Mouse (Mus musculus) kidney, adult 18-20 months (tissue): ENCODE measurements at regions not wholly inside any gene's neighbourhood (a gene's known extent, or its start where the extent isn't known, plus 50 kb on each side); places are given as distances from the start of the nearest gene placed in this dataset.
A peak's percentile ranks its signal among the peaks of the same experiment; 100 is the strongest.

Experiments
- DNase-seq: peaks from one replicate; pipeline ENCODE4 v3.0.0; 2021

DNA sequence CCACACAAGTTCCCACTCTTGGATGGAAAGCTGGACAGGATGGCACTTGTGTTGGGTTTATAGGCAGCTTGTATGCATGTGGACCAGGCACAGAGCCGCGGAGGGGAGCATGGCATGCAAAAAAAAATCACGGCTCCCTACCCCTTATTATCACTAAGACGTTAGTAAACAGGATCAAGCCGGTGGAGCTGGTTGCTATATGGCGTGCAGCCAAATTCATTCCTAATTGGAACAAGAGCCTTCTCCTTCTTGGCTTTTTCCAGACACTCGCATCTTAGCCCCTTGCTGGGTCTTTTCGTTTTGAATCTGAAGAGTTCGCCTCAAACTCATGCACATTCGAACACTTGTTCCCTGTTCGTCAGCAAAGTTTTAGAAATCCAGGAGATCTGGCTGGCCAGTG lies 211.0 kb downstream of the Rplp1 start:
- DNase-seq = no peak

DNA sequence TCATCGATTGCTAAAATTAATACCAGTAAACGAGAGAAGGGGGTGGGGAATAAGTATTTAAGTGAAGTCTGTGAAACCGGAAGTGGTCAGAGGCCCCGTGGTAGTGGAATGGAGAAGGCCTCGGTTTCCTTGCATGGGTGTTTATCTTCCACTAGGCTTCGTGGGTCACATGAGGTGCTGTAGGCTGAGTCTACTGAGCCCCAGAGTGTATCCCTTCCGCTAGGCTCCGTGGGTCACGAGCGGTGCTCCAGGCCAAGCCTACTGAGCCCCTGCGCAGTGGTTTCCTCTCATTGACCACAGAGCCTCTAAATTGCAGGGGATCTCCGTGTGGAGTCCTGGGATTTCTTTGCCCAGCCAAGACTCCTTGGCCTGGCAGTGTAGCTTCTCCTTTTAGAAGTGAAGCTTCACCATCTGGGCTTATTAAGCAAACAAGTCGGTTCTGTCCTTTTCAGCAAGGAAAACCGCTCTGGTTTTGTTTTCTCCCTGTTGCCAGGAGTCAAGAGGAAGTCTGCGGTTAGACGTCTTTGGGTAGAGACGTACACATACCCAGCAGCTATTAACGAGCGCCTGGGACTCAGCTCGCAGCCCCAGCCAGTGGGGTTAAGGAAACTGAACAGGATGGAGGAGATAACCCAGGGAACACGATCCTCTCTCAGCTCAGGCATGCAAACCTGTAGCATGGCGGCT lies 211.9 kb downstream of the Rplp1 start:
- DNase-seq = no peak

DNA sequence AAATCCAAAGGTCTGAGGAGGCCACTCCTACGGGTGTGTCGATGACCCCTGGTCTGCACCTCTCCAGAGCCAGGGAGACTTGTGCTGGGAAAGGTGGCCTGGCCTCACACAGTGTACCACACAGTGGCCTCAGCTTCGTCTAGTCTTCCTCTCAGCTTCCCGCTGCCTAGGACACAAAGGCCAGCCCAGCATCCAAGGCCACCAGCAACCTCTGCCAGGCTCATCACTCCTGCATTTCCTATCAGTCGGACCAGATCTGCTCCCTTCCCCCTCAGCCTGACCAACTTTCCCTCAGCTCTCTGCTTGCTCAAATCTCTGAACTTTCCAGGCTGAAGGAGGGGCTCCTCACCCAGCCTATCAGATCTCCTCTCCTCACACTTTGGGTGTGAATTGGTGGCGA lies 213.8 kb downstream of the Rplp1 start:
- DNase-seq = no peak

DNA sequence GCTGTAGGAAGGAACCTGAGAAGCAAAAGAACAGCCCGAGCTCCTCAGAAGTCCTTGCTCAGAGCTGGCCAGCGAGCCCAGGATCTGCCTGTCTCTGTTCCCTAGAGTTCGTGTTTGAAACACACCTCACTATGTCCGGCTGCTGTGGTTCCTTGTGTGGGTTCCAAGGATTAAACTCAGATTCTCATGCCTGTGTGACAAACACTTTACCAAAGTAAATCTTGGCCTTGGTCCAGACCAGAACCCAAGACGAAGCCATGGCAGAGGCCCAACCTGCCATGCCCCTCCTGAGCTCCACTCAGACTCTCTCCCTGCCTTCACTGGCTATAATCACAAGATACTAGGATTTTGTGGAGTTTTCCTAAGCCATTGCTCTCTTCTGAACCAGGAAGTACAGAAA lies 214.7 kb downstream of the Rplp1 start:
- DNase-seq = no peak

DNA sequence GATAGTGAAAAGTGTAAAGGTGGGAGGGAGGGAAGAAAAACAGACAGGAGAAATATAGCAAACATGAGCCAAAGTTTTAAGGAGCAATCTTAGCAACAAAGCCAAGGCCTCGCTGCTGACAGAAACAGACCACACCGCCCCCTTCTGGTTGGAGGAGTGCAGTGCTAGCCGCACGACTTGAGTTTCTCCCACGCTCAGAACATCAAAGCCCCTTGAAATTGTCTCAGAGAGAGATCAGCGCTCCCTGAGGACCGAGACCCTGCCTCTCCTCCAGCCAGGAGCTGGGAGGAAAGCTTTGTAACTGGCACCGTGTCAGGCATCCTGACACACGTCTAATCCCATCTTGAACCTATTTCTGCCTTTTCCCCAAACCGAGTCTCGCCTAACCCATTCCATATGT lies 216.4 kb downstream of the Rplp1 start:
- DNase-seq = peak; percentile 74

DNA sequence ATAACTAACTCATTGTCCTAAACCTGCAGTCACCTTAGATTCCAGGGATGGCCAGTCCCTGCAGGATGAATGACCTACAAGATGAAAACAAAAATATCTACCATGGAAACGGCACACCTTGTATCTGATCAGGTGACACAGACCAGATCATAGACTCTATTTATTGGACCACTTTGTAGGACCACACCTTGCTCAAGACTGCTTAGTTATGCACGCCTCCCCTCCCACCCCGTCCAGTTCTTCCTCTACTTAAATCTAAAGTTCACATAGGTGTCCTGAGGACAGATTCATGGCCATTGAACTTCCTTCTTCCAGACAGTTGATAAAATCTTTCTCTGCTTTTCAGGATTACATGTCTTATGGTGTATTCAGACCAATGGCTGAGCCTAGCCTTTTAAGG lies 217.5 kb downstream of the Rplp1 start:
- DNase-seq = no peak

DNA sequence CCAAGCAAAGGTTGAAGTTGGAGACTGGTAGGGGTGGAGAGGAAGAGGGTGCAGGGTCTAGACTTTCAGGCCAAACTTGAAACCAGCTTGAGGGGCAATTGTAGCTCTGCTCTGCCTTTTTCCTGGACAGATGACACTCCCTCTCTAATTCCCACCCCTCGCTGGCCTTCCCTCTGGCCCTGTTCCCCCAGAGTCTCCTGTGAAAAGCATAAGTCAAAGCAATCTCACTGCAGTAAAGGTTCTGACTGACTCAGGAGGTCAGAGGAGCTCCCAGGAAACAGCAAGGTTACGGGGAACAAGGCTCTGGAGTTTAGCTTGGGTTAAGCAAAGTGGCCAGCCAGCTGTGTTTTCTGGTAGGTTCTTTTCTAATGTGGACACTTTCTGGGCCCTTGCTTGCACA lies 218.5 kb downstream of the Rplp1 start:
- DNase-seq = no peak

DNA sequence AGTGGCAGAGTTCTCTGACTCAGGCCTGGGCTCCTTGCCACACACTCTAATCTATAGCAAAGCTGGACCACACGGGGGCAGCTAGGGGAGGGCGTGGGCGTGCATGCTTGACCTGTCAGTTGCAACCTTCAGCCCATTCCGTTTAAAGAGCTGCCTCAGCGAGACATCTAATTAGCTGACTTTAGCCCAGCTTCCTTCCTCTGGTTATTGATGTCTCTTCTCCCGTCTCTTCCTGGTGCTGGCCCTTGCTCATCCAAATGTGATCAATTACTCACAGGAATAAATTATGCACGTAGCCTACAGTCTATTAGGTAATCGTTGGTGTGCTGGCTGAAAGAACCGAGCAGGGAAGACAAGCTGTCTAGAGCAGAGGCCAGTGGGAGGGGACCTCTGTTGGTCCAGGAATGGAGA lies 219.0 kb downstream of the Rplp1 start:
- no peak for DNase-seq

DNA sequence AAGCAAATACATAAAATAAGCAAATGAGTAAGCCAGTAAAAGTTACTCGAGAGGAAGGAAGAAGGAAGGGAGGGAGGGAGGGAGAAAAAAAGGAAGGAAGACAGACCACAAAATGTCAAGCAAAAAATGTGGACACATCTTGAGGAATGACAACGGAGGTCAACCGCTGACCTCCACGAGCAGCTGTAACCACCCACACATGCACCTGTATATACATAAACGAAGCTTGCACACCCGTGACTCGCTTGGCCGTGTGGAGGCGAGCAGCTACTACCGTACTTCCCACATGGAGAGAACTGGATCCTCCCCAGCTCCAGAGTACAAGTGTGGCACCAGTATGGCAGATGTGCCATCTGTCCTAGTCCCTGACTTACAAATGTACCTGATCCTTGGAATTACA lies 220.1 kb downstream of the Rplp1 start:
- DNase-seq = no peak

DNA sequence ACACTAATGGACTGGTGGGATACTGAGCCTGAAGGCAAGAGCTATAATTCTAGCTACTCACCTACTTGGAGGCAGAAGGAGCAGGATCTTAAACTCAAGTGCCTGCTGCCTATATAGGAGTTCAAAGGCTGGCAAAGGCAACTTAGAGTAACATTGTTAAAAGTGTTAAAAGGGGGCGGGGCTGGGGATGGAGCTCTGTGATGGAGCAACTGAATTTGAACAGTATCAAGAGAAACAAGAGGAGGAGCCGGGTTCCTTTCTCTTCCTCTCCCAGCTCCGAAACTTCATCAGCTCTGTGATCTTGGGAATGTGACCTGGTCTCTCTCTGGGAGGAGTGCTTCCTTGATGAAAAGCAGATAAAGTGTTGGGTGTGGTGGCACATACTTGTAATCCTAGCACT lies 223.6 kb downstream of the Rplp1 start:
- no peak for DNase-seq

DNA sequence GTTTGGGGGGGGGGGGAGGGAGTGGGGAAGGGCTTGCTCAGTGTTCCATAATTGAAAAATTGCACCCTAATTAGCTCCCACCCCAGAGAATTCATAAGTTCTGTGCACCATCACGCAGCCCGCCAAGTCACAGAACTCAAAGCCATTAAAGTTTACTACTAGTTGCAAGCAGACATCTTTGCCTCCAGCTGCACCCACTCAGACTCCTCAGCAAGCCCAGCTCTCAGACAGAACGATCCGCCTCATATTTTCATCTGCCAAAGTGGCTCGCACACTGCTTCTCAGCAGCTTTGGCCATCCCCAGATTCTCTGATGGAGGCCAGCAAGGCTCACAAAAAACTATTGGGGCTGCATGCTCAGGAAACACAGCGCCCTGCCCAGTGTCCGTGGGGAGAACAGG lies 224.4 kb downstream of the Rplp1 start:
- no peak for DNase-seq

DNA sequence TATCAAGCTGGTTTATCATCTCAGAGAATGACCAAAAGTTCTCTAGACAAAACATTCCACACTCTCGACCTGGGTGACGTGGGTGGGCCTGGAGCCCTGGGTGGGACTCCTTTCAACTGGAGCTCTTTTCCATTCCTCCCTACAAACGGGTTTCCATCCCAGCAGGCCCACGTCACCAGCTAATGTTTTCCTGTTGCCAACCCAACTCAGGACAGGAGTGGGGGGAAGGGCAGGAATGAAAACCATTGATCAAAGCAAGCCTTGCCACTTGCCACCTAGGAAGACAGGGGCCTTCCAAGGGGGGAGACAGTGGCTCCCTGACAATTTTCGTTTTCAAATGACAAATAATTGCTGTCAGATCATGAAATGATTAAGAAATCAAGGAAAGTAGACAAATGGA lies 224.8 kb downstream of the Rplp1 start:
- no peak for DNase-seq

DNA sequence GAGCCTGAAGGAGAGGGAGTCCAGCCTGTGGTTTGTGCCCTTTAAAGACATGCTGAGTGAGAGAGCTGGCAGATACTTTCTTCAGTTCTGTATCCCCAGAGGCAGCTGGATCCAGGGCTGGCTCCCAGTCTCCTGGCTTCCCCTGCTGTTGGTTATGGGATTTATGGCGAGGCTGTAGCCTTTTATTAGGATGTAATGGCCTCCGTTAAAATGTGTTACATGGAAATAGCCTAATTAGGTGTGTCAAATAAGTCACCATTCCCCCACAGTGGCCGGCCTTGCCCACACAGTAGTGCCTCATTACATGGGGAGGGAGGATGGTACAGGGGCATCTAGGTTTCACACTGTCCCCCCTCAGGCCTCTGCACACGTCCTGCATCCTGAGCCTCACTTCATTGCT lies 230.8 kb downstream of the Rplp1 start:
- no peak for DNase-seq

DNA sequence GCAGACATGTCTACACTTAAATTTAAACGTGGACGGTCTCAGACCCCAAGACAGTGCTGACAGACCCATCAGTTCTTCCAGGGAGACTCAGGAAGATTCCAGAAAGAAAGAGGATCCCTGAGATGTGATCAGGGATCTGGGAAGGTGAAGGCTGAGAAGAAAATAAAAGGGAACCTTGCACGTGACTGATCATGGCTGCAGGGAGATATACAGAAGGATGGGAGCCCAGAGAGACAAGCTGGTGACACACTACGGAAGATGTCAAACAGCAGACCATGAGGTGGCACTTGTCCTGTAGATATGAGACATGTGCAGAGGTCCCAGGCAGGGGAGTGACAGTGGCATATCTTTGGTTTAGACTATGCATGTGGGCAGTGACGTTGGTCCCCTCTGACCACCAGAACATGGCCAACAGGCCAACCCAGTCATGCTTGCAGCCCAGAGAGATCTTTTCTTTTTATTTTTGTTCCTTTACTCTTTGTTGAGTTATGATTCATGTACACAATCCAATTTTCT lies 231.5 kb downstream of the Rplp1 start:
- DNase-seq = no peak

DNA sequence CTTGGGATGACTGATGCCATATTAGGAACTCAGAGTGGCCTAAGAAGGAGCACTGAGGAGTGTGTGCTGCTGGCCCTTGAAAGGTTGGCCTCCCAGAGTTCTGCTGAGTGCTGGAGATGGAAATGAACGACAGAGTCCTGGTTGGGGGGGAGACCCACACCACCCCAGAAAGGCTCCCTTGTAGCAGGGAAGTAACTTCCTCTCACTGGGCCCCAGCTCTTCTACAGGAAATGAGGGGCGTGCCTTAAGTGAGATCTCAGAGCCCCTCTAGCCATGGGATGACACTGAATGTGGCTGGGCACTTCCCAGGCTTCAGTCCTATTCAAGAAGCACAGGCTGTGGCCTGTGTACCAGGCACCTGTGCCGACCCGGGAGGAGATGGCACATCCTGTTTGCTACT lies 232.0 kb downstream of the Rplp1 start:
- no peak for DNase-seq

DNA sequence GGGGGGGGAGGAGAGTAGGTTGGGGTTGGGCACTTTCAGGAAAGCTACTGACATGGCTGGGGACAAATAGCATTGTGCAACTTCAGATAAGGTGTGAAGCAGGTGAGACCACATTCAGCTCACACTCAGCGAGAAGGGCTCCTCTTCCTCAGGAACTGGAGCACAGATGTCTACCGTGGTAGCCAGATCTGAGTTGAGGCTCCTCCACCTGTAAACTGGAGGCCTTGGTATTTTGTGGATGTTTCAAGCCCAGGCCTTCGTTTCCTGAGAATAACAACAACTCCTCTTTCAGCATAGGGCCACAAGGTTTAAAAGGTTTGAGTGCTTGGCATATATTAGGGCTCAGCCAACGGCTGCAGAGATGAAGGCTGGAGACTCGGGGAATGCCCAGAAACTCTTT lies 232.9 kb downstream of the Rplp1 start:
- DNase-seq = no peak

DNA sequence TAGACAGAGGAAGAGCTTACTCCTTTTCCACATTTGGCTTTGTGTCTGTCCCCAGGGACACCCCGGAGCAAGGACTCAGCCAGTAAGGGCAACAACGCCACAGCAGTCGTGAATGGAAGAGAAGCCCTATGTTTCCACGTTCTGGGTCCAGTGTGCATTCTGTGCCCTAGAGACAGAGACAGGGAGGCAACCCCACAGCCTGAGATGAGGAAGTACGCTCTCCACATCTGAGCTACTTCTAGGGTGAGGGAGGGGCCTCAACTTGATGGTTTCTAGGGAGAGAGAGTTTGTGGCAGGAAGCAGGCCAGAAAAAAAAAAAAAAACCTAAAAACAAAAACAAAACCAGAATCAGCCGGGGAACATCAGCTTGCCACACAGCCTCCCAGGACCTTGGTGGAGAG lies 233.4 kb downstream of the Rplp1 start:
- no peak for DNase-seq

DNA sequence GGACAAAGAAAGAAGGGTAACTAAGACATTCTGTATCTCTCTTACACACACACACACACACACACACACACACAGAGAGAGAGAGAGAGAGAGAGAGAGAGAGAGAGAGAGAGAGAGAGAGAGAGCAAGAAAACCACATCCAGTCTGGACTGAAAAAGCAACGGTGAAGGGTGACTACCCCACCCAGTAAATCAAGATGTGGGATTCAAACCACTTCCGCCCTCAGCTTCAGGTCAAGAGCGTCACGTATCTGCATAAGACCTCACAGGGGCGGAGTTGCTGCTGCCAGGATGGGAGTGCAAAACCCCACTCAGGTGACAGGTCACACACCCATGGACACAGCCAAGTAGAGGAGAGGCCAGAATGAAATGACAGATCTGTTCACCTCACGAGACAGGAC lies 234.7 kb downstream of the Rplp1 start:
- no peak for DNase-seq

DNA sequence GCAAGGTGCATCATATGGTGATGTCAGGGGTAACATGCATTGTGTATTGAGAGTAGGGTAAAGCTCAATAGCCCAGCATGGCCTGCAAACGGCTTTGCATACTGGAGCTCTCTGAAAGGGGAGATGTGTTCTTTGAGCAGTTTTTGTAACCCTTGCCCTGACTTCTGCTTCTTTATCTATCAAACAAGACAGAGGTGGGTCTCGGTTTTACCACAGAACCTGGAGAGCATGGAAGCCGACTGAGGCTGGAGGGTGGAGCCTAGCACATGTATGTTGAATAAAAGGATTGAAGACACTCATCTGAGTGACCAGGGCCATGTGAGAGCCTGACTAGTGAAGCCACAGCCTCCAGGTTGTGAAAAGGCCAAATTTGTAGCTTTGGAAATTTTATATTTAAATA lies 236.7 kb downstream of the Rplp1 start:
- no peak for DNase-seq

DNA sequence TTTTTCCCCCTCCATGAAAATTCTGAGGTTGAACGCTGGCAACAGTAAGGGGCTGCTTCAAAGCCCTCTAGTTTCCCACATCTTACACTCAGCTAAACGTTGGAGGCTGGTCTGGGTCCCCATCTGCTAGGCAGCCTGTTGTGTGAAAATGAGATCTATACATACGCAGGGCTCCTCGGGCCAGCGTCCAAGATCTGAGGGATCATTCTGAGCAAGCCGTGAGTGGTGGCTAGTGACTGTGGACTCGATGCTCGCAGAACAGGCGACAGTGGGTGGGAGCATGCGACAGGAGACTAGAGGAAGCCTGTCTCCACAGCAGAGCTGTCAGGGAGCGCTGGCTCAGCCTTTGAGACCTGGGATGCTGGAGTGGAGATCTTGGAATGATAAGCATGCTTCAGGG lies 237.3 kb downstream of the Rplp1 start:
- no peak for DNase-seq

DNA sequence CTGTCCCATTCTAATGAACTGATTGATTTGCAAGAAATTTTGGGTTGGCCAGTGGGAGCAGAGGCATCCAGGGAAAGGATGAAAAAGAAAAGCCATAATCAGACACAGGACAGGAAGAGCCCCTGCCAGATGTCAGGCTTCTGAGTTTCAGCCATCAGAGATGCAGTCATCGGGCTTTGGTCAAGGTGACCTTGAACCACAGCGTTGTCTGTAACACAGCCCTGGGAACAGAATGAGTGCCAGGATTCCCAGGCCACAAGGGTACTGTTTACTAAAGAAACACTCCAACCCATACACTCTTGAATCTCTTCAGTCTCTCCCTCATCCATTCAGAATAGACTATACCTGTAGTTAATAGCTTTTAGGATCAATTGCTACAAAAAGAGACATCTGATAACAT lies 239.0 kb downstream of the Rplp1 start:
- no peak for DNase-seq

DNA sequence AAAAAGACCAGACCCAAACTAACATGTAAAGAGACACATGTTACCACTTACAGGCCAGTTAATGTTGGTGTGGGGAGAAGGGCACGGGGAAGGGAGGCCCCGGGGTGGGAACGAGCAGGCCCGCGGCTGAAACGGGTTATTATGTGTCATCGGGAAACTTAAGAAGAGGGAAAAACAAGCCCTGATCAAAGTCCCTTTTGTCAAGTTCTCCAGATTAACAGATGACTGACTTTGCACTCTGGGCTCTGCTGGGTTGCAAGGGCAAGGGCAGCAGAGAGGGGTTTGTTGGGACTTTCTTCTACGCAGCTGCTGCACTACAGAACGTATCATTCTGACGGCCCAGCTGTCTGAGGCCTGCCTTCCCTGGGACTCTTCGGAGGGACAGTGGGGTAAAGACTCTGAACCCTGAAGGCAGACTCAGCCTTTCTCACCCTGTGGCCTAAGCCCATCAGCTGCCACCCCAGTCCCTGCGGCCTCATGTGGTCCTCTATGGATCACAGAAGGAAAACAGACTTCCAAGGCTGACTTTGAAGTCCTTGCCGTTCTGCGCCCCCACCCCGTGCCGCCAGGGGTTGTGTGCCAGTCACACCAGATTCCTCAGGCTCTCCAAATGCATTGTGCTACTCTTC lies 240.7 kb downstream of the Rplp1 start:
- peak; percentile 28 for DNase-seq

DNA sequence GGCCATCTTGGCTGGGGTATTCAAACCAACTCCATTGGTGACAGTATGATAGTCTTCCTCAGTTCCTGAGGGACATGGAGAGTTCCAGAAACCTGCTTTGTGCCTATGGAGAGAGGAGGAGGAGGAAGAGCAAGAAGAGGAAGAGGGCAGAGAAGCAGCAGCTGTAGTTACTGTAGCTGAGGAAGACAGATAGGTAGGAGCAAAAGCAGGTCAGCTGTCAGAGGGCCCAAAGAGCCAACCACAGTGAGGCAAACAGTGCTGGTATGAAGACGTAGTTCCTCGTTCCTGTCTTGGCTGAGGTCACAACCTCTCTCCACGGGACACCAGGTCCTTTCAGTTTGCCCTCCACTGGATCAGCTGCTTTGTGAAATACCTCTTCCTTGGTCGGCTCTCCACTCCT lies 243.4 kb downstream of the Rplp1 start:
- DNase-seq = no peak

DNA sequence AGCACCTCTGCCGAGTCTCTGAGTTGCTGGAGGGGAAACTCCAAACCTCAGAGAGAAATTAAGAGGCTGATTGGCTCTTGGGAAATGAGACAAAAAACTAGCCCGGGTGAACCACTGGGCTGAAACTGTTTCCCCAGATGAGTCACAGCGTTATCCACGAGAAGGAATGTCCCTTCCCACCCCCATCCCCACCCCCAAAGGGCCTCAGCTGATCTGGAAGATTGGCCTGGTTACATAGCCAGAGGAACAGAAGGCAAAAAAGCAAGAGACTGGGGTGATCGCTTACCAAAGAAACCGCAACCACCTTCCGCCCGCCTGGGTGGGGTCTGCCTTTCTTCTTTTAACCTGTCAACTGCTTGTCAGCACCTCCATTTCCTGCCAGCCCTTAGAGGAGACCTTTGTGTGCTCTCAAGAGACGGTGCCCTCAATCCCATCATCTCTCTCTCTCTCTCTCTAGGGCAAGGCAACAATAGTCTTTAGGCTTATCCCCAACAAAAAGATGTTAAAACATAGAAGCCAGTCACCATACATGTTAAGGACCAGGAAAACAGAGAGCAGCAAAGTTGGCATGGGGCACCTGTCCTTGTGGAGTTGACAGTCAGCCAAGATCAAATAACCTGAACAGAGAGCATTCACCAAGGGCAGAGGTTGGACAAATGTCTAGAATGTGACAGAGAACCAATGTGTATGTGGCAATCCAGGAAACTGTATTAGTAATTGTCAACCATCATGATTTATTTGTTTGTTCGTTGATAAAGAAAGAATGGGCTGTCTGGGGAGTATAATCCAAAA lies 244.4 kb downstream of the Rplp1 start:
- no peak for DNase-seq
